16 mouse cellular contexts compared by ENCODE assay signal in genomic region chr1:130864238-130864637, GRCm38 (mm10). TPM values are rescaled to one million over a fixed set of nuclear protein-coding genes. Genes with fewer than 3 reads are reported as not detected.
A peak's percentile ranks its signal among the peaks of the same experiment; 100 is the strongest.
DNase-seq lines count a peak whose midpoint lies in the region; ATAC-seq lines count a peak whose summit lies in the region.
"Had no signal": no experiment of that assay in that cellular context is flagged by ENCODE, and none has a peak within 500 bp of the region (broad histone marks: within the 10 kb centered on the region; RNA-seq: fewer than 3 reads in every experiment).

No protein-coding gene starts in this region.

- H3K4me2 ChIP-seq in hindbrain, embryonic 12.5 days (replicated peaks), result no peak overlapping the region
- H3K4me2 ChIP-seq: heart, embryonic 11.5 days; limb, embryonic 13.5 days; neural tube, embryonic 13.5 days had no signal

- DNase-seq in heart, adult 8-10 months (ENCODE audit: low spot score), result peak; percentile 12
- DNase-seq in heart, embryonic 10.5 days (ENCODE audit: low spot score), result no peak
- DNase-seq in thymus, postnatal 10 days (ENCODE audit: low spot score in 2 of 2), result peak; percentile 23 to 33
- no peak for DNase-seq in gastrocnemius, postnatal 25 days
- no peak for DNase-seq in kidney, postnatal 25 days
- DNase-seq: embryo, embryonic 11 days had no signal

- no peak overlapping the region for H3K4me3 ChIP-seq in heart, embryonic 10.5 days
- H3K4me3 ChIP-seq in hindbrain, embryonic 12.5 days, result no peak overlapping the region
- H3K4me3 ChIP-seq: limb, embryonic 13.5 days; neural tube, embryonic 13.5 days had no signal

- no peaks in the 10 kb centered on the region for H3K27me3 ChIP-seq in heart, embryonic 10.5 days (ENCODE audit: insufficient read depth, poor library complexity, severe bottlenecking)
- H3K27me3 ChIP-seq in hindbrain, embryonic 12.5 days, result no peaks in the 10 kb centered on the region
- H3K27me3 ChIP-seq: limb, embryonic 13.5 days; neural tube, embryonic 13.5 days had no signal

- H3K9me3 ChIP-seq in heart, embryonic 10.5 days, result no peaks in the 10 kb centered on the region
- H3K9me3 ChIP-seq in hindbrain, embryonic 12.5 days (replicated peaks), result no peaks in the 10 kb centered on the region
- H3K9me3 ChIP-seq: limb, embryonic 13.5 days; neural tube, embryonic 13.5 days had no signal

- no peaks in the 10 kb centered on the region for H3K36me3 ChIP-seq in heart, embryonic 10.5 days
- H3K36me3 ChIP-seq in hindbrain, embryonic 12.5 days, result no peaks in the 10 kb centered on the region
- H3K36me3 ChIP-seq: limb, embryonic 13.5 days; neural tube, embryonic 13.5 days had no signal

- no peak overlapping the region for H3K27ac ChIP-seq in heart, embryonic 10.5 days
- H3K27ac ChIP-seq in hindbrain, embryonic 12.5 days, result no peak overlapping the region
- H3K27ac ChIP-seq: limb, embryonic 13.5 days; macrophage; neural tube, embryonic 13.5 days had no signal

- H3K9ac ChIP-seq in hindbrain, embryonic 12.5 days, result no peak overlapping the region
- H3K9ac ChIP-seq: limb, embryonic 13.5 days; neural tube, embryonic 13.5 days had no signal

- WGBS in heart, embryonic 10.5 days, result 73% methylated on average over 4 of the region's 4 CpGs
- 91% methylated on average over 4 of the region's 4 CpGs for WGBS in hindbrain, embryonic 12.5 days

- H3K4me1 ChIP-seq in heart, embryonic 10.5 days, result no peaks in the 10 kb centered on the region
- H3K4me1 ChIP-seq in hindbrain, embryonic 12.5 days, result no peaks in the 10 kb centered on the region
- H3K4me1 ChIP-seq: limb, embryonic 13.5 days; neural tube, embryonic 13.5 days had no signal

- ATAC-seq in activated CD4-positive, CD25-positive, alpha-beta regulatory T cell, adult 4 months, result peak; percentile 96
- peak; percentile 63 for ATAC-seq in megakaryocyte progenitor cell, adult 5-6 weeks (replicated peaks; ENCODE audit: poor library complexity)
- no peak for ATAC-seq in hindbrain, embryonic 12.5 days (ENCODE audit: low FRiP score)

RNA-seq across cellular contexts. Expression of gene Fcmr, which starts 1.2 kb away (rescaled TPM):
- 1 to 10 TPM in 1 of 4 experiments, under 1 TPM in 3; 0.47 to 1.1 (median 0.62) TPM for total RNA-seq in heart, adult 8-10 months (2022)
- polyA plus RNA-seq in heart, embryonic 10.5 days (2016; fragmentation: Nextera tagmentation; extraction: Ambion mirVana), result 2.7 and 2.8 TPM in 2 replicates
- 1 to 10 TPM in 1 of 2 experiments, under 1 TPM in 1; 0.56 to 6.0 TPM for polyA plus RNA-seq in activated CD4-positive, CD25-positive, alpha-beta regulatory T cell, adult 4 months (2017; shearing (Covaris generic))
- not detected in 2 replicates for total RNA-seq in megakaryocyte progenitor cell, adult 5-6 weeks (2015)
- total RNA-seq in megakaryocyte progenitor cell, adult 5-6 weeks (2017), result not detected in 2 replicates
- total RNA-seq in gastrocnemius, postnatal 25 days (2021), result not detected
- polyA plus RNA-seq in hindbrain, embryonic 12.5 days (2016; fragmentation: Nextera tagmentation; extraction: Ambion mirVana), result not detected in 2 replicates
- total RNA-seq: layer of hippocampus, postnatal 10 days had no signal
- polyA plus RNA-seq: forebrain, embryonic 11.5 days; limb, embryonic 13.5 days; neural tube, embryonic 13.5 days had no signal

RNA-seq across cellular contexts. Expression of gene Il24, which starts 23.0 kb away (rescaled TPM):
- not detected for total RNA-seq in heart, adult 8-10 months (2022)
- polyA plus RNA-seq in heart, embryonic 10.5 days (2016; fragmentation: Nextera tagmentation; extraction: Ambion mirVana), result not detected in 2 replicates
- not detected for polyA plus RNA-seq in activated CD4-positive, CD25-positive, alpha-beta regulatory T cell, adult 4 months (2017; shearing (Covaris generic))
- total RNA-seq in megakaryocyte progenitor cell, adult 5-6 weeks (2015), result not detected in 2 replicates
- total RNA-seq in megakaryocyte progenitor cell, adult 5-6 weeks (2017), result not detected in 2 replicates
- not detected for total RNA-seq in gastrocnemius, postnatal 25 days (2021)
- polyA plus RNA-seq in hindbrain, embryonic 12.5 days (2016; fragmentation: Nextera tagmentation; extraction: Ambion mirVana), result not detected in 2 replicates
- total RNA-seq: layer of hippocampus, postnatal 10 days had no signal
- polyA plus RNA-seq: forebrain, embryonic 11.5 days; heart, embryonic 11.5 days; intestine, embryonic 14.5 days; limb, embryonic 13.5 days; macrophage; neural tube, embryonic 13.5 days had no signal

RNA-seq across cellular contexts. Expression of gene Pigr, which starts 37.8 kb away (rescaled TPM):
- total RNA-seq in heart, adult 8-10 months (2022), result under 1 TPM in 1 of 4 experiments, not detected in 3; 0.23 TPM
- not detected in 2 replicates for polyA plus RNA-seq in heart, embryonic 10.5 days (2016; fragmentation: Nextera tagmentation; extraction: Ambion mirVana)
- under 1 TPM in 1 of 2 experiments, not detected in 1; 0.19 TPM for polyA plus RNA-seq in activated CD4-positive, CD25-positive, alpha-beta regulatory T cell, adult 4 months (2017; shearing (Covaris generic))
- total RNA-seq in megakaryocyte progenitor cell, adult 5-6 weeks (2015), result not detected in 2 replicates
- total RNA-seq in megakaryocyte progenitor cell, adult 5-6 weeks (2017), result not detected in 2 replicates
- not detected for total RNA-seq in gastrocnemius, postnatal 25 days (2021)
- polyA plus RNA-seq in hindbrain, embryonic 12.5 days (2016; fragmentation: Nextera tagmentation; extraction: Ambion mirVana), result not detected in 2 replicates
- total RNA-seq: layer of hippocampus, postnatal 10 days had no signal
- polyA plus RNA-seq: forebrain, embryonic 11.5 days; heart, embryonic 11.5 days; limb, embryonic 13.5 days; macrophage; neural tube, embryonic 13.5 days had no signal

RNA-seq across cellular contexts. Expression of gene Il20, which starts 47.0 kb away (rescaled TPM):
- total RNA-seq in heart, adult 8-10 months (2022), result not detected
- not detected in 2 replicates for polyA plus RNA-seq in heart, embryonic 10.5 days (2016; fragmentation: Nextera tagmentation; extraction: Ambion mirVana)
- not detected for polyA plus RNA-seq in activated CD4-positive, CD25-positive, alpha-beta regulatory T cell, adult 4 months (2017; shearing (Covaris generic))
- not detected in 2 replicates for total RNA-seq in megakaryocyte progenitor cell, adult 5-6 weeks (2015)
- total RNA-seq in megakaryocyte progenitor cell, adult 5-6 weeks (2017), result not detected in 2 replicates
- total RNA-seq in gastrocnemius, postnatal 25 days (2021), result not detected
- not detected in 2 replicates for polyA plus RNA-seq in hindbrain, embryonic 12.5 days (2016; fragmentation: Nextera tagmentation; extraction: Ambion mirVana)
- total RNA-seq: layer of hippocampus, postnatal 10 days had no signal
- polyA plus RNA-seq: forebrain, embryonic 11.5 days; heart, embryonic 11.5 days; intestine, embryonic 14.5 days; limb, embryonic 13.5 days; macrophage; neural tube, embryonic 13.5 days had no signal

Comparison
In these comparisons a context has a peak if more than half of its experiments do, and no peak if none do; other contexts are left out.
1. DNase-seq: peak in heart, adult 8-10 months (single experiment) and thymus, postnatal 10 days (2 of 2); none in heart, embryonic 10.5 days (single experiment), gastrocnemius, postnatal 25 days (single experiment) and kidney, postnatal 25 days (0 of 2).